Mouse (Mus musculus): ENCODE measurements around the gene Nrp1.

Nrp1 gene

GRCm38 (mm10) chr8:128505866-128506265 is 147.5 kb downstream of the Nrp1 start:
- peak; percentile 11 to 18 for DNase-seq (ENCODE audit: low spot score in 2 of 2)

- DNase-seq (ENCODE audit: low spot score in 2 of 2), result no peak
Measured at GRCm38 (mm10) chr8:128508723-128509122, 150.3 kb downstream of the Nrp1 start.

GRCm38 (mm10) chr8:128511021-128511420 is 152.6 kb downstream of the Nrp1 start:
- no peak for DNase-seq (ENCODE audit: low spot score in 2 of 2)

- no peak for DNase-seq (ENCODE audit: low spot score in 2 of 2)
Measured at GRCm38 (mm10) chr8:128511732-128512131, 153.3 kb downstream of the Nrp1 start.

- DNase-seq (ENCODE audit: low spot score in 2 of 2), result no peak
Measured at GRCm38 (mm10) chr8:128516846-128517446, 158.5 kb downstream of the Nrp1 start.

GRCm38 (mm10) chr8:128517546-128518102 is 159.2 kb downstream of the Nrp1 start:
- DNase-seq (ENCODE audit: low spot score in 2 of 2), result peak in 1 of 2 experiments; percentile 40

GRCm38 (mm10) chr8:128519366-128519765 is 161.0 kb downstream of the Nrp1 start:
- DNase-seq (ENCODE audit: low spot score in 2 of 2), result peak; percentile 53 to 57

- no peak for DNase-seq (ENCODE audit: low spot score in 2 of 2)
Measured at GRCm38 (mm10) chr8:128523825-128524224, 165.4 kb downstream of the Nrp1 start.

- no peak for DNase-seq (ENCODE audit: low spot score in 2 of 2)
Measured at GRCm38 (mm10) chr8:128525912-128526311, 167.5 kb downstream of the Nrp1 start.

- no peak for DNase-seq (ENCODE audit: low spot score in 2 of 2)
Measured at GRCm38 (mm10) chr8:128528591-128529383, 170.4 kb downstream of the Nrp1 start.

GRCm38 (mm10) chr8:128534442-128534871 is 176.1 kb downstream of the Nrp1 start:
- no peak for DNase-seq (ENCODE audit: low spot score in 2 of 2)

- DNase-seq (ENCODE audit: low spot score in 2 of 2), result no peak
Measured at GRCm38 (mm10) chr8:128535685-128536084, 177.3 kb downstream of the Nrp1 start.

GRCm38 (mm10) chr8:128538378-128538777 is 180.0 kb downstream of the Nrp1 start:
- no peak for DNase-seq (ENCODE audit: low spot score in 2 of 2)

GRCm38 (mm10) chr8:128541355-128542090 is 183.1 kb downstream of the Nrp1 start:
- DNase-seq (ENCODE audit: low spot score in 2 of 2), result no peak

GRCm38 (mm10) chr8:128544128-128544846 is 185.9 kb downstream of the Nrp1 start:
- DNase-seq (ENCODE audit: low spot score in 2 of 2), result no peak

GRCm38 (mm10) chr8:128546287-128546686 is 187.9 kb downstream of the Nrp1 start:
- DNase-seq (ENCODE audit: low spot score in 2 of 2), result peak in 1 of 2 experiments; percentile 53

- DNase-seq (ENCODE audit: low spot score in 2 of 2), result no peak
Measured at GRCm38 (mm10) chr8:128547361-128547760, 189.0 kb downstream of the Nrp1 start.

- peak; percentile 83 to 95 for DNase-seq (ENCODE audit: low spot score in 2 of 2)
Measured at GRCm38 (mm10) chr8:128549738-128550137, 191.3 kb downstream of the Nrp1 start.

- peak; percentile 78 to 82 for DNase-seq (ENCODE audit: low spot score in 2 of 2)
Measured at GRCm38 (mm10) chr8:128551421-128552139, 193.2 kb downstream of the Nrp1 start.

All from natural killer cell, adult 2 months (primary cell).